Mouse (Mus musculus): ENCODE measurements around the gene Usf1. TPM values are rescaled to one million over a fixed set of nuclear protein-coding genes. Genes with fewer than 3 reads are reported as not detected.

Usf1 gene
- total RNA-seq, 1 experiment from 2014 or later = 111 TPM

GRCm38 (mm10) chr1:171412001-171412441 is 908 bp downstream of the Usf1 start:
- peak; percentile 40 for ATAC-seq (ENCODE audit: extremely low read depth, insufficient number of reproducible peaks, low FRiP score, poor library complexity, severe bottlenecking)

GRCm38 (mm10) chr1:171412446-171412845 is 1.3 kb downstream of the Usf1 start:
- ATAC-seq (ENCODE audit: extremely low read depth, insufficient number of reproducible peaks, low FRiP score, poor library complexity, severe bottlenecking) = no peak

- ATAC-seq (ENCODE audit: extremely low read depth, insufficient number of reproducible peaks, low FRiP score, poor library complexity, severe bottlenecking) = no peak
Observed at GRCm38 (mm10) chr1:171413608-171414007, 2.5 kb downstream of the Usf1 start.

- no peak for ATAC-seq (ENCODE audit: extremely low read depth, insufficient number of reproducible peaks, low FRiP score, poor library complexity, severe bottlenecking)
Observed at GRCm38 (mm10) chr1:171418660-171419059, 7.5 kb downstream of the Usf1 start, which contains the start of gene Tstd1. Gene Tstd1, plus strand, starts transcription at chr1:171418872.

- no peak for ATAC-seq (ENCODE audit: extremely low read depth, insufficient number of reproducible peaks, low FRiP score, poor library complexity, severe bottlenecking)
Observed at GRCm38 (mm10) chr1:171419291-171419882, 8.3 kb downstream of the Usf1 start.

GRCm38 (mm10) chr1:171419905-171420304 is 8.8 kb downstream of the Usf1 start:
- no peak for ATAC-seq (ENCODE audit: extremely low read depth, insufficient number of reproducible peaks, low FRiP score, poor library complexity, severe bottlenecking)

- no peak for ATAC-seq (ENCODE audit: extremely low read depth, insufficient number of reproducible peaks, low FRiP score, poor library complexity, severe bottlenecking)
Observed at GRCm38 (mm10) chr1:171422504-171423095, 11.5 kb downstream of the Usf1 start.

GRCm38 (mm10) chr1:171424638-171425037 is 13.5 kb downstream of the Usf1 start:
- no peak for ATAC-seq (ENCODE audit: extremely low read depth, insufficient number of reproducible peaks, low FRiP score, poor library complexity, severe bottlenecking)

- no peak for ATAC-seq (ENCODE audit: extremely low read depth, insufficient number of reproducible peaks, low FRiP score, poor library complexity, severe bottlenecking)
Observed at GRCm38 (mm10) chr1:171425126-171425525, 14.0 kb downstream of the Usf1 start.

- ATAC-seq (ENCODE audit: extremely low read depth, insufficient number of reproducible peaks, low FRiP score, poor library complexity, severe bottlenecking) = no peak
Observed at GRCm38 (mm10) chr1:171432158-171432557, 21.0 kb downstream of the Usf1 start.

GRCm38 (mm10) chr1:171435288-171435814 is 24.2 kb downstream of the Usf1 start:
- no peak for ATAC-seq (ENCODE audit: extremely low read depth, insufficient number of reproducible peaks, low FRiP score, poor library complexity, severe bottlenecking)

- ATAC-seq (ENCODE audit: extremely low read depth, insufficient number of reproducible peaks, low FRiP score, poor library complexity, severe bottlenecking) = no peak
Observed at GRCm38 (mm10) chr1:171435974-171436373, 24.9 kb downstream of the Usf1 start.

- ATAC-seq (ENCODE audit: extremely low read depth, insufficient number of reproducible peaks, low FRiP score, poor library complexity, severe bottlenecking) = peak; percentile 71
Observed at GRCm38 (mm10) chr1:171437264-171438013, 26.3 kb downstream of the Usf1 start, which contains the start of gene F11r. Gene F11r, plus strand, starts transcription at chr1:171437535.

- no peak for ATAC-seq (ENCODE audit: extremely low read depth, insufficient number of reproducible peaks, low FRiP score, poor library complexity, severe bottlenecking)
Observed at GRCm38 (mm10) chr1:171438014-171438670, 27.0 kb downstream of the Usf1 start.

- ATAC-seq (ENCODE audit: extremely low read depth, insufficient number of reproducible peaks, low FRiP score, poor library complexity, severe bottlenecking) = no peak
Observed at GRCm38 (mm10) chr1:171439072-171439471, 28.0 kb downstream of the Usf1 start.

GRCm38 (mm10) chr1:171440025-171440725 is 29.1 kb downstream of the Usf1 start:
- ATAC-seq (ENCODE audit: extremely low read depth, insufficient number of reproducible peaks, low FRiP score, poor library complexity, severe bottlenecking) = no peak

- no peak for ATAC-seq (ENCODE audit: extremely low read depth, insufficient number of reproducible peaks, low FRiP score, poor library complexity, severe bottlenecking)
Observed at GRCm38 (mm10) chr1:171441466-171442412, 30.6 kb downstream of the Usf1 start.

GRCm38 (mm10) chr1:171442413-171442760 is 31.3 kb downstream of the Usf1 start:
- ATAC-seq (ENCODE audit: extremely low read depth, insufficient number of reproducible peaks, low FRiP score, poor library complexity, severe bottlenecking) = no peak

All from neutrophil, adult 5-6 weeks (primary cell).